In genomic region chr3:51739049-51739834, GRCm38 (mm10) we compare ENCODE assay signal across 8 mouse cellular contexts.
A peak's percentile ranks its signal among the peaks of the same experiment; 100 is the strongest.
DNase-seq lines count a peak whose midpoint lies in the region; ATAC-seq lines count a peak whose summit lies in the region.

No protein-coding gene starts in this region.

- no peak overlapping the region for H3K4me3 ChIP-seq in heart, embryonic 11.5 days (ENCODE audit: low read depth, low read length)
- H3K4me3 ChIP-seq in hindbrain, embryonic 10.5 days: peak overlapping the region; percentile 22; the same call in 1 of the 2 replicates
- no peak overlapping the region for H3K4me3 ChIP-seq in limb, embryonic 11.5 days (ENCODE audit: low read depth, low read length)
- no peak overlapping the region for H3K4me3 ChIP-seq in neural tube, embryonic 11.5 days (ENCODE audit: low read depth, low read length)

- no peaks in the 10 kb centered on the region for H3K27me3 ChIP-seq in heart, embryonic 11.5 days (ENCODE audit: control insufficient read depth, insufficient read depth, low read length)
- no peaks in the 10 kb centered on the region for H3K27me3 ChIP-seq in hindbrain, embryonic 10.5 days (ENCODE audit: insufficient read depth, poor library complexity, severe bottlenecking)
- H3K27me3 ChIP-seq in limb, embryonic 11.5 days (ENCODE audit: control insufficient read depth, insufficient read depth, low read length): peaks cover 27% of the 10 kb centered on the region
- H3K27me3 ChIP-seq in neural tube, embryonic 11.5 days (ENCODE audit: control insufficient read depth, insufficient read depth, low read length): no peaks in the 10 kb centered on the region

- WGBS in heart, embryonic 11.5 days (ENCODE audit: insufficient replicate concordance): 9% methylated on average over 12 of the region's 12 CpGs
- WGBS in hindbrain, embryonic 10.5 days: 9% methylated on average over 12 of the region's 12 CpGs
- 3% methylated on average over 12 of the region's 12 CpGs for WGBS in limb, embryonic 11.5 days
- 4% methylated on average over 12 of the region's 12 CpGs for WGBS in neural tube, embryonic 11.5 days

- peak overlapping the region; percentile 68 for H3K9ac ChIP-seq in heart, embryonic 11.5 days (ENCODE audit: low read depth, low read length)
- no peak overlapping the region for H3K9ac ChIP-seq in limb, embryonic 11.5 days (ENCODE audit: low read length)
- H3K9ac ChIP-seq in neural tube, embryonic 11.5 days (ENCODE audit: low read length): peak overlapping the region; percentile 32

- no peaks in the 10 kb centered on the region for H3K9me3 ChIP-seq in heart, embryonic 11.5 days (replicated peaks; ENCODE audit: control insufficient read depth, low read length)
- H3K9me3 ChIP-seq in hindbrain, embryonic 10.5 days: no peaks in the 10 kb centered on the region
- H3K9me3 ChIP-seq in limb, embryonic 11.5 days (ENCODE audit: control insufficient read depth, low read length): no peaks in the 10 kb centered on the region
- no peaks in the 10 kb centered on the region for H3K9me3 ChIP-seq in neural tube, embryonic 11.5 days (ENCODE audit: control insufficient read depth, low read length)

- peak overlapping the region; percentile 18; the same call in 1 of the 2 replicates for H3K27ac ChIP-seq in heart, embryonic 11.5 days (ENCODE audit: low read depth, low read length)
- peak overlapping the region; percentile 86 for H3K27ac ChIP-seq in hindbrain, embryonic 10.5 days
- H3K27ac ChIP-seq in limb, embryonic 11.5 days (replicated peaks; ENCODE audit: low read depth, low read length): peak overlapping the region; percentile 59; the same call in 1 of the 2 replicates
- H3K27ac ChIP-seq in neural tube, embryonic 11.5 days (ENCODE audit: low read depth, low read length): peak overlapping the region; percentile 53

- DNase-seq in heart, adult 18-20 months: no peak
- DNase-seq in c-Kit-positive CD71-positive TER-119-positive erythroid progenitor cells, embryonic 14.5 days (ENCODE audit: low spot score): peak; percentile 14
- peak; percentile 53 for DNase-seq in hindbrain, embryonic 10.5 days (ENCODE audit: low spot score)
- peak; percentile 82 for DNase-seq in limb, embryonic 11.5 days (ENCODE audit: low spot score)
- DNase-seq in neural tube, embryonic 11.5 days (ENCODE audit: low spot score): peak; percentile 68
- DNase-seq in gastrocnemius, adult 18-20 months (ENCODE audit: low spot score): no peak
- DNase-seq in gastrocnemius, postnatal 25 days: no peak

- peaks cover 38% of the 10 kb centered on the region for H3K4me1 ChIP-seq in heart, embryonic 11.5 days (ENCODE audit: control insufficient read depth, insufficient read depth, low read length)
- H3K4me1 ChIP-seq in hindbrain, embryonic 10.5 days (replicated peaks): peaks cover 53% of the 10 kb centered on the region
- H3K4me1 ChIP-seq in limb, embryonic 11.5 days (ENCODE audit: control insufficient read depth, insufficient read depth, low read length): peaks cover 20% of the 10 kb centered on the region
- H3K4me1 ChIP-seq in neural tube, embryonic 11.5 days (ENCODE audit: control insufficient read depth, insufficient read depth, low read length): peaks cover 15% of the 10 kb centered on the region

- peak; percentile 65; the same call in 1 of the 2 replicates for ATAC-seq in heart, embryonic 11.5 days (replicated peaks; ENCODE audit: insufficient number of reproducible peaks, low FRiP score, low TSS enrichment)
- ATAC-seq in limb, embryonic 11.5 days (ENCODE audit: insufficient number of reproducible peaks, low FRiP score, low TSS enrichment, low read depth): peak; percentile 90
- peak; percentile 90 for ATAC-seq in neural tube, embryonic 11.5 days (ENCODE audit: insufficient read depth, low FRiP score, low TSS enrichment)

- H3K4me2 ChIP-seq in heart, embryonic 11.5 days: 0 out of 2 replicates have a peak overlapping the region, but pooled peaks have one; percentile 5
- H3K4me2 ChIP-seq in limb, embryonic 11.5 days (ENCODE audit: low read depth, severe bottlenecking): no peak overlapping the region
- H3K4me2 ChIP-seq in neural tube, embryonic 11.5 days (ENCODE audit: low read depth): no peak overlapping the region

- H3K36me3 ChIP-seq in heart, embryonic 11.5 days (ENCODE audit: control insufficient read depth, insufficient read depth, low read length): no peaks in the 10 kb centered on the region
- H3K36me3 ChIP-seq in hindbrain, embryonic 10.5 days: no peaks in the 10 kb centered on the region
- H3K36me3 ChIP-seq in limb, embryonic 11.5 days (ENCODE audit: control insufficient read depth, insufficient read depth, low read length): no peaks in the 10 kb centered on the region
- H3K36me3 ChIP-seq in neural tube, embryonic 11.5 days (ENCODE audit: control insufficient read depth, insufficient read depth, low read length): no peaks in the 10 kb centered on the region

Comparison
In these comparisons a context has a peak if more than half of its experiments do, and no peak if none do; other contexts are left out.
1. H3K27ac ChIP-seq: peak in every context shown above with its lines; median percentile 86 in hindbrain, embryonic 10.5 days; 59 in limb, embryonic 11.5 days; 53 in neural tube, embryonic 11.5 days; 18 in heart, embryonic 11.5 days.
2. DNase-seq: peak in c-Kit-positive CD71-positive TER-119-positive erythroid progenitor cells, embryonic 14.5 days (single experiment), hindbrain, embryonic 10.5 days (single experiment), limb, embryonic 11.5 days (single experiment) and neural tube, embryonic 11.5 days (single experiment); none in heart, adult 18-20 months (0 of 2), gastrocnemius, adult 18-20 months (single experiment) and gastrocnemius, postnatal 25 days (single experiment).
3. Peak in every context shown above with its lines, with median percentiles within 50 percentile points of each other: ATAC-seq.